Mouse (Mus musculus) forebrain, embryonic 11.5 days (tissue): ENCODE data around the gene Lmod1. TPM values are rescaled to one million over a fixed set of nuclear protein-coding genes. Genes with fewer than 3 reads are reported as not detected.

ENCODE experiments used
- ATAC-seq: fragments of 200-750 bp; cut with Nextera tagmentation; replicated peaks from 2 replicates; pipeline ENCODE4 v1.8.0; 2017; ENCODE audit warnings: moderate TSS enrichment; ENCODE audit not compliant: low FRiP score
- DNase-seq: peaks from one replicate; pipeline ENCODE4 v3.0.0-alpha.2; 2017; ENCODE audit warnings: low spot score
- H3K27ac ChIP-seq: fragments of 300-500 bp; sonication (generic); 2 replicates; pipeline ENCODE4 v1.5.1; 2014; ENCODE audit warnings: low read depth, low read length
- H3K27me3 ChIP-seq: fragments of 300-500 bp; sonication (generic); 2 replicates; pipeline ENCODE4 v1.6.1; 2014; ENCODE audit warnings: mild to moderate bottlenecking, low read length, mixed read lengths; ENCODE audit not compliant: control insufficient read depth, insufficient read depth
- H3K36me3 ChIP-seq: fragments of 300-500 bp; sonication (generic); 2 replicates; pipeline ENCODE4 v1.6.1; 2014; ENCODE audit warnings: mild to moderate bottlenecking, low read length, moderate library complexity, mixed read lengths; ENCODE audit not compliant: control insufficient read depth, insufficient read depth
- H3K4me1 ChIP-seq: fragments of 300-500 bp; sonication (generic); replicated peaks from 2 replicates; pipeline ENCODE4 v1.6.1; 2014; ENCODE audit warnings: low read length, mixed read lengths; ENCODE audit not compliant: control insufficient read depth, insufficient read depth
- H3K4me2 ChIP-seq: fragments of 300-500 bp; sonication (generic); 2 replicates; pipeline ENCODE4 v1.6.1; 2014; ENCODE audit warnings: low read depth, mild to moderate bottlenecking, low read length, moderate library complexity, mixed read lengths; ENCODE audit not compliant: severe bottlenecking
- H3K4me3 ChIP-seq: fragments of 300-500 bp; sonication (generic); 2 replicates; pipeline ENCODE4 v1.5.1; 2014; ENCODE audit warnings: low read depth, low read length
- H3K9ac ChIP-seq: fragments of 300-500 bp; sonication (generic); 2 replicates; pipeline ENCODE4 v1.6.1; 2014; ENCODE audit warnings: low read length
- H3K9me3 ChIP-seq: fragments of 300-500 bp; sonication (generic); 2 replicates; pipeline ENCODE4 v1.6.1; 2016; ENCODE audit warnings: low read length, mixed read lengths; ENCODE audit not compliant: control insufficient read depth
- WGBS: fragments of 180-500 bp; shearing (Covaris S2); extraction: QIAGEN DNeasy Blood & Tissue Kit; methylation state at CpG from one replicate; pipeline ENCODE4 v1.1.7; 2014; 5-methylcytosine and 5-hydroxymethylcytosine counted together
- polyA plus RNA-seq: library from polyadenylated mRNA; unstranded; fragments of >200 nt; fragmentation: Nextera tagmentation; extraction: Ambion mirVana; gene quantifications from 2 replicates; pipeline ENCODE4 v1.2.1, GENCODE M21; 2014

Lmod1 gene
- polyA plus RNA-seq, 1 experiment from 2014 or later: 0.68 TPM

DNA sequence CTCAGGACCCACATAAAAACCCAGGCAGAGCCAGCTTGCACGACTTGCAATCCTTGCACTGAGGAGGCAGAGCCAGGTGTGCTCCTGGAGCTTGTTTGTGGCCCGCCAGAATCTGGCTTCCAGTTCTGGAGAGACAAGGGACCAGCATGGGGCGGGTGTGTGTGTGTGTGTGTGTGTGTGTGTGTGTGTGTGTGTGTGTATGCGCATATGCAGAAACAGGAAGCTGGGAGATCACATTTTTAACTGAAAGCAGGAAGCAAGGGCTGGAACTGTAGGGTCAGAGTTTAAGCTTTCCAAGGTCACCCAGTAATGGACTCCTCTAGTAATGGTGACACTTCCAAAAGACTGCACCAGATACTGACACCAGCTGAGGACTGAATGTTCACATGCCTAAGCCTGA is 19.4 kb downstream of the Lmod1 start:
- H3K4me3 ChIP-seq: no peak overlapping the region
- no peaks in the 10 kb centered on the region for H3K9me3 ChIP-seq
- DNase-seq (no peak), ATAC-seq (no peak)
- no peaks in the 10 kb centered on the region for H3K27me3 ChIP-seq
- WGBS: 75% methylated on average over 4 of the region's 4 CpGs
- no peak overlapping the region for H3K9ac ChIP-seq
- no peaks in the 10 kb centered on the region for H3K36me3 ChIP-seq
- no peaks in the 10 kb centered on the region for H3K4me1 ChIP-seq
- H3K27ac ChIP-seq: no peak overlapping the region
- no peak overlapping the region for H3K4me2 ChIP-seq

DNA sequence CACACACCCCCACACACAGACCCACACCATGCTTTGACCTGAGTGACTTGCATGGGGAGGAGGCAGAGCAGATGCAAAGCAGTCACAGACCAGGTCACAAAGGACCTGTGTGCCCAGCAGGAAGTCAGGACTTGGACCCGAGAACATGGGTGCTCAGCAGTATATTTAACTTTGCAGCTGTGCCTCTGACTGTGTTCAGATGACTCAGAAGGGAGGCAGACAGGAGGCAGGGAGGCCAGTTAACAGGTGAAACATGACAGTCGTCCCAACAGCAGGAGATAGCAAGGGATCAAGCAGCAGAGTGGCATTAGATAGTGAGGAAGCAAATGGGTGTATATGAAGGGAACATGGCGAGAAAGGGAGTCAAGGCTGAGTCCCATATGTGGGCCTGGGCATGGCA is 22.3 kb downstream of the Lmod1 start:
- H3K36me3 ChIP-seq: no peaks in the 10 kb centered on the region
- H3K4me3 ChIP-seq: no peak overlapping the region
- no peak for DNase-seq
- no peaks in the 10 kb centered on the region for H3K27me3 ChIP-seq
- no peak for ATAC-seq
- H3K9ac ChIP-seq: no peak overlapping the region
- no peak overlapping the region for H3K4me2 ChIP-seq
- H3K9me3 ChIP-seq: no peaks in the 10 kb centered on the region
- WGBS: 63% methylated on average over 3 of the region's 3 CpGs
- H3K27ac ChIP-seq: no peak overlapping the region
- no peaks in the 10 kb centered on the region for H3K4me1 ChIP-seq

DNA sequence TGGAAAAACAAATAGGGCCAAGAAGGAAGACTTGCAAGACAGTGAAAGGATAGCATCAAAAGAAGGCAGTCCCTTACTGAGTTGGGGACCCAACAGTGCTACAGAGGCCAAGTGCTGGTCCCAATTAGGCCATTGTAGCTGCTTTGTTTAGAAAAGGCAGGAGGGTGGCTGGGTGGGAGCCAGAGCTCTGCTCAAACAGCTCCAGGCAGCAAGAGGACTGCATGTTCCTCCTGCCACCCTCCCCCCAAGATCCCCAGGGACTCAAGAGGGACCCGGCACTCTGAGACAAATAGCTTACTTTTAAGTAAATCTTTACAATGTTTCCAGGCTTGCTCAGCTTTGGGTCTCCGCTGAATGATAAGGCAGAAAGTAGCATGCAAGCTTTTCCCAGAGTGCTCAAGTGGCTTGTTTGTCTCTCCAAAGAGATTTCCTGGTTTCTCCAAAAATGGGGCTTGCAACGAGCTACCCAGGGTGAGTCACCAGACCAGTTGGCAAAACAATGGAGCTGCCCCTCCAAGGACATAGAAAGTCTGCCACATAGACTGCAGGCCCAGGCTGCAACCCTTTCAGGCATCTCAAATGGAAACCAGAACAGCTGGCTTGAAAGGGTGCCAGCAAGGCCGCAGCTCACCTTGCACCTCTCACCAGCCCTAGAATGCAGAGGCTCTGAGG is 23.0 kb downstream of the Lmod1 start:
- Histone ChIP-seq H3K9me3 (no peaks in the 10 kb centered on the region), H3K9ac (no peak overlapping the region), H3K4me1 (no peaks in the 10 kb centered on the region), H3K27ac (no peak overlapping the region), H3K4me2 (no peak overlapping the region), H3K27me3 (no peaks in the 10 kb centered on the region), H3K36me3 (no peaks in the 10 kb centered on the region), H3K4me3 (no peak overlapping the region)
- DNase-seq (no peak), ATAC-seq (no peak)
- WGBS: 65% methylated on average over 4 of the region's 4 CpGs

DNA sequence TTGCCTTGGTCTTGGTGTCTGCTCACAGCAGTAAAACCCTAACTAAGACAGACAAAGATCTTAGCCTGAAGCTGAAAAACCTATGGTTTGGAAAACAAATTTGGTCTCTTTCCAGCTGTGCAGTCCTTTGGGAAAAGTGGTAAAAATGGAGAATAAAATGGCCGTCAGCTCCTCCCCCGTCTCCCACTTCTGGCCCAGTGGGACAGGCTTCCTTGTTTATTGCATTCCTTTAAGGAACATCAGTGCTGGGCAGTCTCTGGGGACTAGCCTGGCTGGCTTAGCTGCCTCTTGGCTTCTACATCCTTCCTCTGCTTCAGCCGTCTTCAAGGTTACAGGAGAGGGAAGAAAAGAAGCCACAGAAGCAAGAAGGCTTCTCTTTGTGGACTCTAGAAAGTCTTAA is 27.3 kb downstream of the Lmod1 start:
- H3K36me3 ChIP-seq: no peaks in the 10 kb centered on the region
- DNase-seq (no peak), ATAC-seq (no peak)
- H3K27me3 ChIP-seq: no peaks in the 10 kb centered on the region
- H3K4me3 ChIP-seq: no peak overlapping the region
- H3K9ac ChIP-seq: no peak overlapping the region
- H3K27ac ChIP-seq: no peak overlapping the region
- H3K4me2 ChIP-seq: no peak overlapping the region
- H3K4me1 ChIP-seq: no peaks in the 10 kb centered on the region
- WGBS: 84% methylated on average over 3 of the region's 3 CpGs
- H3K9me3 ChIP-seq: no peaks in the 10 kb centered on the region

DNA sequence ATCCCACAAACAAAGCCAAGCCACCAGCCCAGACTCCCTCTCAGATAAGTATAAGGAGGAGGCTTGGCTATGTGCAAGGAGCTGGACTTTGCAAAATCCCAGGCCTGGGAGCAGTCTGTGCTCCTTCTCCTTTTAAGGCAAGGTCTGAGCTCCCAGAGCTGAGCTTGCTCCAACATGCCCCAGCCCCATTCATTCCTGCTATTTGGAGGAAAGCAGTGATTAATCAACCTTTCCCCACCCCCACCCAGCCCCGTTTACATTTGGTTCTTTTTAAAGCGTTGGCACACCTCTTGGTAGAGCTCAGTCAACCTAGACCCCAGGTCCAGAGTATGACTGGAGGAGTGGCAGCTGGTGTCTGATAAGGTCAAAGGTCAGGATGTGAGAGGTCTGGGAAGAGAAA is 34.5 kb downstream of the Lmod1 start:
- DNase-seq: no peak

DNA sequence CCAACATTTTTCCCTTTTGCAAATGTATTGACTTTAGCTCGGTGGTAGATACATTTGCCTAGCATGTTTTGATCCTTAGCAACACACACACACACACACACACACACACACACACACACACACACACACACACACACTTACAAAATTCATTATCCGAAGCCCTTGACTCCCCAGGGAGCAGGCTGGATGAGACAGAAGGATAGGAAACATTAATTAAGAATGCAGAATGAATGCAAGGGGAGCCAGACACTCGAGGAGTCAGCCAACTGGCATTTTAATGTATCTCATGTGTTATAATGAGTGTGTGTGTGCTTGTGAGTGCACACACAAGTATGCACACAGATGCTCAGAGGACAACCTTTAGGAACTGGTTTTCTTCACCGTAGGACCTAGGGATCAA is 36.9 kb downstream of the Lmod1 start:
- H3K27ac ChIP-seq: no peak overlapping the region
- no peak for DNase-seq

More for the DNA sequence above, 34.5 kb downstream of the Lmod1 start:
- Histone ChIP-seq H3K9me3 (no peaks in the 10 kb centered on the region), H3K27ac (no peak overlapping the region), H3K4me2 (no peak overlapping the region), H3K4me1 (no peaks in the 10 kb centered on the region), H3K4me3 (no peak overlapping the region), H3K36me3 (no peaks in the 10 kb centered on the region), H3K9ac (no peak overlapping the region), H3K27me3 (no peaks in the 10 kb centered on the region)
- 44% methylated on average over 2 of the region's 2 CpGs for WGBS
- no peak for ATAC-seq

DNA sequence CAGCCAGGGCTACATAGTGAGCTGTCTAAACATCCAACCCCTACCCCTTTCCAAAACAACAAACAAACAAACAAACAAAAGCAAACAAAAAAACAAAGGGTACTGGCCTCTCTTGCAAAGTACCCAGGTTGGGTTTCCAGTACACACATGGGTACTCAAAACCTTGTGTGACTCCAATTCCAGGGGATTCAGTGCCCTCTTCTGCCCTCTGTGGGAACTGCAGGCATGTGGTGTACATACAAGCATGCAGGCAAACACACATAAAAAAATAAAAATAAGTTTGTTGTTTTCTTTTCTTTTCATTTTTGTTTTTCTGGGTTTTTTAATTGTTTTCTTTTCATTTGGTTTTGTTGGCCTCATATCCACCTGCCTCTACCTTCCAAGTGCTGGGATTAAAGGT is 37.5 kb downstream of the Lmod1 start:
- no peaks in the 10 kb centered on the region for H3K27me3 ChIP-seq
- ATAC-seq: no peak
- H3K27ac ChIP-seq: no peak overlapping the region
- DNase-seq: no peak
- H3K9me3 ChIP-seq: no peaks in the 10 kb centered on the region
- no peak overlapping the region for H3K4me3 ChIP-seq
- H3K4me1 ChIP-seq: no peaks in the 10 kb centered on the region
- H3K9ac ChIP-seq: no peak overlapping the region
- no peak overlapping the region for H3K4me2 ChIP-seq
- H3K36me3 ChIP-seq: no peaks in the 10 kb centered on the region

More for the DNA sequence above, 36.9 kb downstream of the Lmod1 start:
- no peaks in the 10 kb centered on the region for H3K36me3 ChIP-seq
- WGBS: 90% methylated on average over 4 of the region's 4 CpGs
- no peak overlapping the region for H3K4me3 ChIP-seq
- no peaks in the 10 kb centered on the region for H3K9me3 ChIP-seq
- ATAC-seq: no peak
- no peak overlapping the region for H3K9ac ChIP-seq
- H3K4me1 ChIP-seq: no peaks in the 10 kb centered on the region
- no peak overlapping the region for H3K4me2 ChIP-seq
- no peaks in the 10 kb centered on the region for H3K27me3 ChIP-seq

DNA sequence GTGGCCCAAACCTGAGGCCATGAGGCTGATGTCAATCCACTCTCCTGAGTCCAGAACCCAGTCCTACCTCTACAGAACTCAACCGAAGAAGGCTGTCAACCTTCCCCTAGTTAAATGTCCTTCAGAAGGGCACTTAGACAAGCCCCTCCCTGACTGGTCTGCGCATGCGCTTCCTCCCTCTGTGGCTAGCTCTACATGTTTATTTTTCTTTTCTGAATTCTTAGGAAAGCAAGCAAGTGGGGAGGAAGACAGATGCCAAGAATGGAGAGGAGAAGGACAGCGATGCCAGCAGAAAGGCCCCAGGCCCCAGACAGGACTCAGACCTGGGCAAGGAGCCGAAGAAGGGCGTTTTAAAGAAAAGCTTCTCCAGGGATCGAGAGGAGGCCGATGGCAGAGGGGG is 38.8 kb downstream of the Lmod1 start:
- Histone ChIP-seq H3K9ac (no peak overlapping the region), H3K27me3 (no peaks in the 10 kb centered on the region), H3K4me2 (no peak overlapping the region), H3K27ac (no peak overlapping the region), H3K4me1 (no peaks in the 10 kb centered on the region), H3K9me3 (no peaks in the 10 kb centered on the region), H3K4me3 (no peak overlapping the region), H3K36me3 (no peaks in the 10 kb centered on the region)
- WGBS: 87% methylated on average over 8 of the region's 8 CpGs
- ATAC-seq (no peak), DNase-seq (no peak)

DNA sequence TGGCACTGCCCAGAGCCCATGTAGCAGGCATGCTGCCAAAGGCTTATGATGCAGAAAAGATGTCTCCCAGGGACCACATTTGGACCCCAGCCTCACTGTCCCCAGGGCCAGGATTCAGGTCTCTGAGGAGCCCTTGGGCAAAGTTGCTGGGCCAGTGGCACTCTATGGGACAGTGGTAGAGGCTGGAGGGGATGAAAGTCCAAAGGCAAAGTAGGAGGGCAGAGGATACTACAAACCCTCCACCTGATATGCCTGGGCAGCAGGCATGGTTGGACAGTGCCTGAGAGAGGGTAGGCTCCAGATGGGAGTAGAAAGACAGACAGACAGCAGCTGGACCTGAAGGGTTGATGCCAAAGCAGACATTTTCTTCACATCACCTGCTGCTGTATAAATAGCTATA is 41.8 kb downstream of the Lmod1 start:
- Histone ChIP-seq H3K4me2 (no peak overlapping the region), H3K27ac (no peak overlapping the region), H3K4me3 (no peak overlapping the region), H3K9ac (no peak overlapping the region), H3K9me3 (no peaks in the 10 kb centered on the region), H3K4me1 (0 out of 2 replicates have a peak, but pooled peaks cover 2% of the 10 kb centered on the region), H3K36me3 (no peaks in the 10 kb centered on the region), H3K27me3 (no peaks in the 10 kb centered on the region)
- DNase-seq (peak; percentile 48), ATAC-seq (no peak)
